Mouse (Mus musculus) neural tube, embryonic 13.5 days (tissue): ENCODE results near the gene Acads. TPM values are rescaled to one million over a fixed set of nuclear protein-coding genes. Genes with fewer than 3 reads are reported as not detected.
A peak's percentile ranks its signal among the peaks of the same experiment; 100 is the strongest.
"Not testable (repeated sequence)": the region's sequence is repeated elsewhere in the genome, so short reads cannot be mapped to it uniquely, and the experiment has no call there.

ENCODE experiments used
- ATAC-seq: fragments of 200-750 bp; cut with Nextera tagmentation; 2 replicates; pipeline ENCODE4 v1.8.0; 2017; ENCODE audit warnings: low read depth, mild to moderate bottlenecking, moderate TSS enrichment, moderate library complexity
- H3K27ac ChIP-seq: fragments of 300-500 bp; sonication (generic); replicated peaks from 2 replicates; pipeline ENCODE4 v1.5.1; 2015; ENCODE audit warnings: moderate library complexity, mild to moderate bottlenecking, inconsistent platforms
- H3K27me3 ChIP-seq: fragments of 300-500 bp; sonication (generic); 2 replicates; pipeline ENCODE4 v1.6.1; 2015; ENCODE audit warnings: mild to moderate bottlenecking, inconsistent platforms
- H3K36me3 ChIP-seq: fragments of 300-500 bp; sonication (generic); 2 replicates; pipeline ENCODE4 v1.6.1; 2015; ENCODE audit warnings: mild to moderate bottlenecking, inconsistent platforms
- H3K4me1 ChIP-seq: fragments of 300-500 bp; sonication (generic); replicated peaks from 2 replicates; pipeline ENCODE4 v1.6.1; 2015; ENCODE audit warnings: inconsistent platforms
- H3K4me2 ChIP-seq: fragments of 300-500 bp; sonication (generic); 2 replicates; pipeline ENCODE4 v1.6.1; 2015; ENCODE audit warnings: inconsistent platforms, mild to moderate bottlenecking, moderate library complexity
- H3K4me3 ChIP-seq: fragments of 300-500 bp; sonication (generic); 2 replicates; pipeline ENCODE4 v1.5.1; 2015; ENCODE audit warnings: mild to moderate bottlenecking, inconsistent platforms
- H3K9ac ChIP-seq: fragments of 300-500 bp; sonication (generic); 2 replicates; pipeline ENCODE4 v1.6.1; 2015; ENCODE audit warnings: moderate library complexity, mild to moderate bottlenecking, inconsistent platforms
- H3K9me3 ChIP-seq: fragments of 300-500 bp; sonication (generic); 2 replicates; pipeline ENCODE4 v1.6.1; 2016; ENCODE audit warnings: inconsistent platforms
- WGBS: fragments of 180-500 bp; shearing (Covaris S2); methylation state at CpG from one replicate; pipeline ENCODE4 v1.1.7; 2015; 5-methylcytosine and 5-hydroxymethylcytosine counted together
- polyA plus RNA-seq: library from polyadenylated mRNA; unstranded; fragments of >200 nt; fragmentation: Nextera tagmentation; extraction: Ambion mirVana; gene quantifications from 2 replicates; pipeline ENCODE4 v1.2.1, GENCODE M21; 2015

The Acads gene
- polyA plus RNA-seq, 1 experiment from 2014 or later = 29.1 TPM

GRCm38 (mm10) chr5:115158040-115158983 is 39.2 kb upstream of the Acads start, which contains the start of gene Mlec:
Mlec (minus strand) TSS chr5:115158179.
- peak within 1 kb of the TSS; percentile 96 for H3K4me3 ChIP-seq
- peaks cover 57% of the 10 kb centered on the region for H3K4me1 ChIP-seq
- peak within 1 kb of the TSS; percentile 99 for H3K27ac ChIP-seq
- peak; percentile 99 for ATAC-seq
- H3K36me3 ChIP-seq = no peaks in the 10 kb centered on the region
- H3K9me3 ChIP-seq = no peaks in the 10 kb centered on the region
- H3K4me2 ChIP-seq = peak within 1 kb of the TSS; percentile 96
- H3K27me3 ChIP-seq = no peaks in the 10 kb centered on the region
- peak within 1 kb of the TSS; percentile 97 for H3K9ac ChIP-seq
- WGBS = under 1% methylated on average over 66 of the region's 78 CpGs

GRCm38 (mm10) chr5:115156933-115157589 is 37.9 kb upstream of the Acads start:
- no peaks in the 10 kb centered on the region for H3K9me3 ChIP-seq
- H3K36me3 ChIP-seq = no peaks in the 10 kb centered on the region
- H3K4me3 ChIP-seq = peak overlapping the region; percentile 96
- peaks cover 70% of the 10 kb centered on the region for H3K4me1 ChIP-seq
- ATAC-seq = no peak
- H3K4me2 ChIP-seq = peak overlapping the region; percentile 96
- H3K27ac ChIP-seq = peak overlapping the region; percentile 99
- 3% methylated on average over 26 of the region's 26 CpGs for WGBS
- H3K9ac ChIP-seq = peak overlapping the region; percentile 97
- H3K27me3 ChIP-seq = no peaks in the 10 kb centered on the region

GRCm38 (mm10) chr5:115156401-115156800 is 37.3 kb upstream of the Acads start:
- Histone ChIP-seq H3K27ac (no peak overlapping the region), H3K27me3 (no peaks in the 10 kb centered on the region), H3K36me3 (no peaks in the 10 kb centered on the region), H3K4me1 (peaks cover 73% of the 10 kb centered on the region), H3K9me3 (no peaks in the 10 kb centered on the region), H3K4me2 (peak overlapping the region; percentile 96), H3K4me3 (peak overlapping the region; percentile 96), H3K9ac (peak overlapping the region; percentile 97)
- no peak for ATAC-seq
- 63% methylated on average over 7 of the region's 7 CpGs for WGBS

DNA sequence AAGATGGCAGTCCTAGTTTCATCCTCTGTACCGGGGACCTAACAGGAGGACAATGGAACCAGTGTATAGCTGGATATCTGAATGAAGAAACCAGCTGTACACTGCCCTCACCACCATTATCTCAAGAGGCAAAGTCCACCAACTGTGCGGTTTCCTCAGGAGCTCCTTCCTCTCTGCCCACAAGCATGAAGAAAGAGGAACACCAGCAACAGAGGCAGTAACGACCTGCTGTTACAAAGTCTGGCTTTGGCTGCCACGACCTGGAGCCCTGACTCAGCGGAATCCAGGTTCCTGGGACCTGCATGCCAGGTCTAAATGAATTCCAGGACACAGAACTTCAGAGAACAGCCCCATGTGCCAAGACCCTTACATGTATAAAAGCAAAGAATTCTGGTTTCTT is 36.7 kb upstream of the Acads start:
- H3K4me1 ChIP-seq = peaks cover 68% of the 10 kb centered on the region
- H3K9ac ChIP-seq = peak overlapping the region; percentile 97
- no peak overlapping the region for H3K27ac ChIP-seq
- H3K36me3 ChIP-seq = peaks cover 4% of the 10 kb centered on the region
- peak overlapping the region; percentile 96 for H3K4me2 ChIP-seq
- no peaks in the 10 kb centered on the region for H3K9me3 ChIP-seq
- WGBS = 36% methylated on average over 5 of the region's 5 CpGs
- H3K4me3 ChIP-seq = peak overlapping the region; percentile 96
- no peak for ATAC-seq
- H3K27me3 ChIP-seq = no peaks in the 10 kb centered on the region

- peaks cover 66% of the 10 kb centered on the region for H3K4me1 ChIP-seq
- WGBS = 73% methylated on average over 13 of the region's 13 CpGs
- H3K4me2 ChIP-seq = peak overlapping the region; percentile 96
- H3K9ac ChIP-seq = peak overlapping the region; percentile 97
- ATAC-seq = no peak
- peaks cover 10% of the 10 kb centered on the region for H3K36me3 ChIP-seq
- H3K27me3 ChIP-seq = no peaks in the 10 kb centered on the region
- H3K27ac ChIP-seq = no peak overlapping the region
- no peak overlapping the region; the same call in 1 of the 2 replicates for H3K4me3 ChIP-seq
- no peaks in the 10 kb centered on the region for H3K9me3 ChIP-seq
Measured at GRCm38 (mm10) chr5:115155156-115155631, 36.0 kb upstream of the Acads start.

DNA sequence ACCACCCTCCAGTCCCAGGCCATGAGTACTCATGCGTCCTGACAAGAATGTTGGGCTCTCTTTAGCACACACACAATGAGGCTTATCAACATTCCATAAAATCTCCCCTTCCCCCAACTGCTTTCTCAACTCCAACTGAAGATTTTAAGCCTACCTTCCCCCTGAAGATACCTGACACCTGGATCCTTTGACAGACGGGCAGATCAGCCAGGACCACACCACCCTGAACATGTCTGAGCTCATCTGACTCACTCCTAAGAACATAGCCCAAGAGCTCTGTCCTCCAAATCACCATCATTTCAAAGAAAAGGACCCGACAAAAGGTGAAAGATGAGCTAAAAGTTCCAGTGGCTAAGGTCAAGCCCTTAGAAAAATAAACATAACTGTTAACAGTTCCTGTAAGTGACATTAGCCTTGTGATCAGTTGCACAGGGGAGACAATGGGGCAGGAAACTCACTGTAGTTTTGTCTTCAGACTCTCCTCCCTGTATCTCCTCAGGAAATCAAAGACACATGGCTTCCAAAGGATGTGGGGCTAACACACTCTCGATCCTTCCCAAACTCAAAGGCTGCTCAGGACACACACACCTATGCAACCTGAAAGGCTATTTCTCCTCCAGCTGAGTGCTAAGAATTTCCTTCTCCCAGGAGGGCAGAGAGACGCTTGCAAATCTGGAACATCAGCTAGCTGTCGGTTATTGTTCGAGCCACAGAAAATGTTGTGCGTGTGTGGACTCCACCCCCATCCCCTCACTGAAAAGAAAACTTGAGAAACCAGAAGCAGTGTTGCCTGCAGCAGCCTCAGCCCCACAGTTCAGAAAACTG is 33.2 kb upstream of the Acads start:
- 71% methylated on average over 8 of the region's 8 CpGs for WGBS
- Histone ChIP-seq H3K27me3 (no peaks in the 10 kb centered on the region), H3K4me1 (peaks cover 58% of the 10 kb centered on the region), H3K4me2 (no peak overlapping the region), H3K9ac (peak overlapping the region; percentile 26; the same call in 1 of the 2 replicates), H3K4me3 (no peak overlapping the region), H3K36me3 (peaks cover 37% of the 10 kb centered on the region), H3K27ac (peak overlapping the region; percentile 18; the same call in 1 of the 2 replicates), H3K9me3 (no peaks in the 10 kb centered on the region; the same call in 1 of the 2 replicates)
- ATAC-seq = no peak

DNA sequence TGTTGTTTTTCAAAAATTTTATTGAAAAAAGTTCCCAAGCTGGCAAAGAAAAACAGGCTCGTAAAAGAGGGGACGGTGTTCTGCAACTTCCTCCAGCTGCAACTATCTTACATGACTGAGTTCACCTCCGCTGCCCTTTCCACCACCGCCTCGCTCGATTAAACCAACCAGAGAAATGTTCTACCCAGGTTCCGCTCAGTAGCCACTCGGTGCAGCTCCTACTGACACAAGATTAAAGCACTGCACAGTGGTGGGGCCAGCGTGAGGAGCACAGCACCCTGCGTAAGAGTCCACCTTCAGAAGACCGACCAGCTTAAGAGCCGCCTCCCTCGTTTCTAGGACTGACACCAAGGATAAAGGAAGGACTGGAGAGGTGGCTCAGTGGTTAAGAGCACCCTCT is 32.3 kb upstream of the Acads start:
- H3K4me2 ChIP-seq = no peak overlapping the region
- 89% methylated on average over 13 of the region's 13 CpGs for WGBS
- no peaks in the 10 kb centered on the region; the same call in 1 of the 2 replicates for H3K9me3 ChIP-seq
- 0 out of 2 replicates have a peak overlapping the region, but pooled peaks have one; percentile 33 for H3K27ac ChIP-seq
- H3K9ac ChIP-seq = no peak overlapping the region
- no peak overlapping the region for H3K4me3 ChIP-seq
- no peaks in the 10 kb centered on the region for H3K27me3 ChIP-seq
- H3K36me3 ChIP-seq = peaks cover 46% of the 10 kb centered on the region
- peaks cover 49% of the 10 kb centered on the region for H3K4me1 ChIP-seq
- no peak for ATAC-seq

GRCm38 (mm10) chr5:115150991-115151390 is 31.8 kb upstream of the Acads start:
- H3K27me3 ChIP-seq = no peaks in the 10 kb centered on the region
- no peak overlapping the region for H3K27ac ChIP-seq
- H3K36me3 ChIP-seq = peaks cover 51% of the 10 kb centered on the region
- no peak overlapping the region for H3K9ac ChIP-seq
- ATAC-seq = no peak
- H3K4me2 ChIP-seq = no peak overlapping the region
- WGBS = 82% methylated on average over 5 of the region's 5 CpGs
- peaks cover 44% of the 10 kb centered on the region for H3K4me1 ChIP-seq
- no peak overlapping the region for H3K4me3 ChIP-seq
- no peaks in the 10 kb centered on the region; the same call in 1 of the 2 replicates for H3K9me3 ChIP-seq

GRCm38 (mm10) chr5:115149675-115150459 is 30.7 kb upstream of the Acads start:
- Histone ChIP-seq H3K4me3 (no peak overlapping the region), H3K27ac (no peak overlapping the region), H3K4me2 (no peak overlapping the region), H3K4me1 (peaks cover 33% of the 10 kb centered on the region), H3K27me3 (no peaks in the 10 kb centered on the region), H3K9ac (no peak overlapping the region), H3K9me3 (no peaks in the 10 kb centered on the region; the same call in 1 of the 2 replicates), H3K36me3 (peaks cover 61% of the 10 kb centered on the region)
- 96% methylated on average over 14 of the region's 14 CpGs for WGBS
- no peak for ATAC-seq

GRCm38 (mm10) chr5:115148872-115149271 is 29.7 kb upstream of the Acads start:
- no CpG with 5 or more reads among the region's 1 CpGs for WGBS
- peaks cover 71% of the 10 kb centered on the region for H3K36me3 ChIP-seq
- peaks cover 23% of the 10 kb centered on the region for H3K4me1 ChIP-seq
- H3K4me3 ChIP-seq, H3K4me2 ChIP-seq, H3K9ac ChIP-seq, H3K27ac ChIP-seq, H3K9me3 ChIP-seq, H3K27me3 ChIP-seq, ATAC-seq: not testable (repeated sequence)

GRCm38 (mm10) chr5:115148378-115148777 is 29.2 kb upstream of the Acads start:
- 91% methylated on average over 8 of the region's 8 CpGs for WGBS
- Histone ChIP-seq H3K27me3 (no peaks in the 10 kb centered on the region), H3K36me3 (peaks cover 75% of the 10 kb centered on the region), H3K4me3 (no peak overlapping the region), H3K4me1 (peaks cover 18% of the 10 kb centered on the region), H3K9me3 (no peaks in the 10 kb centered on the region; the same call in 1 of the 2 replicates), H3K4me2 (no peak overlapping the region), H3K9ac (no peak overlapping the region), H3K27ac (no peak overlapping the region)
- no peak for ATAC-seq
